Mouse (Mus musculus) megakaryocyte-erythroid progenitor cell, adult 5-6 weeks (primary cell): Measurements from ENCODE around the gene Emc10. TPM values are rescaled to one million over a fixed set of nuclear protein-coding genes. Genes with fewer than 3 reads are reported as not detected.

ENCODE experiments used
- ATAC-seq: replicated peaks from 2 replicates; pipeline ENCODE4 v1.8.0; 2016; ENCODE audit warnings: mild to moderate bottlenecking, inconsistent platforms; ENCODE audit not compliant: severe bottlenecking, poor library complexity, low FRiP score, low TSS enrichment
- total RNA-seq, 2 experiments: library from RNA; stranded (forward) in 1 of 2; stranded (reverse) in 1 of 2; fragments of 200-1000, 215-1000 nt in 1 of 2; fragments of >200 nt in 1 of 2; fragmentation: Nextera tagmentation in 1 of 2; gene quantifications; 2 replicates each; pipeline ENCODE4 v1.2.3; 2014 to 2017

Gene Emc10
- total RNA-seq, 2 experiments from 2014 or later, result 31.1 to 83.9 TPM

- ATAC-seq, result peak; percentile 77
These were observed 31.4 kb upstream of the Emc10 start for GRCm38 (mm10) chr7:44527483-44528398.

DNA sequence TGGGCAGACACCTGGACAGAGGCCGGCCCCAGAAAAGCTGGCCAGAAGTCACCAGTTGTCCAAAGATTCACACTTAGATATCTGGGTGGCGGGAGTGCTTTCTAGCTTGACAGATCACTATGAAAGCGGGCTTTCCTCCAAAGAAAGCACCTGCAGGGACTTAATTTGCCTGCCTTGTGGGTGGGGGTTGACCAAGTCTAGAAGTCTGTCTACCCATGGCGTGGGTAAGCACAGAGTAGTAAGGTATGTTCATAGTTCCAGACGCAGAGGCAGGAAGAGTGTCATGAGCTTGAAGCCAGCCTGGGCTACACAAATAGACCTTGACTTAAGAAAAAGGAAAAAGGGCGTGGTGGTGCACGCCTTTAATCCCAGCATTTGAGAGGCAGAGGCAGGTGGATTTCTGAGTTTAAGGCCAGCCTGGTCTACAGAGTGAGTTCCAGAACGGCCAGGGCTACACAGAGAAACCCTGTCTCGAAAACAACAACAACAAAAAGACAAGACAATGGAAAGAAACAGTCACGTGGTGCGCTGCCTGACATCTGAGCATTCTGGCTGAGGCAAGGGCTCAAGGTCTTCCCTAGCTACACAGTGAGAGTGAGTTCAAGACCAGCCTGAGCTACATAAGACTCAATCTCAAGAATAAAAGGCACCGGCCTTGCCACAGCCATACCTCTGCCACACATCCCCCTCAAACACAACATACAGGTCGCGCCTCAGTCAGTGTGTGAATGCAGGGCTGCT is 30.3 kb upstream of the Emc10 start:
- ATAC-seq, result no peak

DNA sequence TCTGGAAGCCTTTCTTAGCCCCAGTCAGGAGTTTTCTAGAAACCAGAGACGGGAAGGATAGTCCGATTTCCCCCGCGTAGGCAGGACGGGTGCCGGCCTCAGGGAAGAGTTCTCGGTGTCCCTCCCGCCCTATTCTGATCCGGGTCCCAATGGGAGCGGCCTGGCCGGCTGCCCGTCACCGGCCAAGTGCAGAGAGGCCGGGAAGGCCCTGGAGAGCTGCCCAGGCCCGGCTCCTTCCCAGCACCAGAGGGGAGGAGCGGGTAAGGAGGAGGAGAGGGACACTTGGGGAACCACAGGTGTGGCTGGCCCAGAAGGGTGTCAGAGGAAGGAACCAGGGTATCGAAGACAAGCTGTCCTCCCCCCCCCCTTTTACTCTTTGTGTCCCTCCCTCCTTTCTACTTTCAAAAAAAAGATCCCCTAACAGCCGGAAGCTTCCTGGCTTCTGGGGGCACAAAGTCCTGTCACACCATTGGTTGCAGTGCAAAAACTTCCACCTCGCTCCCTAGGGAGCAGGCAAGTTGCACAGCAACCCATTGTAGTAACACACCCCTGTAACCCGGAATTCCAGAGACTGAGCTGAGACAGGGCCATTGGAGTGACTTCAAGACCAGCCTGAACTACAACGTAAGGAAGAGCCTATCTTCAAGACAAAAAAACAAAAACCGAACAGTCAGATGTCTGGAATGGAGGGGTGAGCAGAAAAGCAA is 28.9 kb upstream of the Emc10 start:
- no peak for ATAC-seq

- no peak for ATAC-seq
These were observed 28.2 kb upstream of the Emc10 start, which contains the start of gene Mybpc2 for GRCm38 (mm10) chr7:44524502-44524901. Gene Mybpc2, minus strand, starts transcription at chr7:44524656.

DNA sequence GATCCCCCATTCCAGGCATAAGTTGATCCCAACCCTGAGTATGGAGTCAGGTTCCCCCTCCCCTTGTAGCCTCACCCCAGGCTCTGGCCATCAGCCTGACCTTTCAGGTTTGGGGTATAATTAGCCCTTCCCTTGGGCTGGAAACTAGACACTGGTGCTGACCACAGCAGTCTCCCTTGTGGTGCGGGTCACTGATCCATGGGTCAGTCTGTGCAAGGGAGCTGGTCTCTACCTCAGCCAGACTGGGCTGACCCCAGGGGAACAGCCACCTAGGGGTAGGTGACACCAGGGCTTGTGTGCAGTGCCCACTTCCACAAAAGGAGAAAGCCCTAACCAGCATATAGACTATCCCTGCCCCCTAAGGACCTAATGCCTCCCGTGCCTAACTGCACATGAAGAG is 26.7 kb upstream of the Emc10 start:
- no peak for ATAC-seq

- peak; percentile 50 for ATAC-seq
These were observed 25.4 kb upstream of the Emc10 start for GRCm38 (mm10) chr7:44521710-44522109.

DNA sequence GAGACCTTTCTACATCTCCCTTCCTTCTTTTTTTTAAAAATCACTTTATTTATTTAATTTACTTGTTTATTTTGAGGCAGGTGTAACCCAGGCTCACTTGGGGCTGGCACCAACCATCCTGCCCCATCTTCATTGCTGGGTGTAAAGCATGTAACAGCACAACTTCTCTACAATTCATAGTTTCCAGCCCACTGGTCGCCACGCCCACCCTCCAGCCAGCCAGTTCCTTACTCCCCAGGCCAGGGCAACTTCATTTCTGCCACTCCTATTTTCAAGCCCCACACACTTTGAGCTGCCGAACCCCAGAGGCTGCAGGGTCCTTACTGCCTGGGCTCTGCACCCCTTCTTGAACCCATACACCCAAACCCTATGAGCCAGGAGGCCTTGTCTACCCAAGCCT is 24.7 kb upstream of the Emc10 start:
- no peak for ATAC-seq

- ATAC-seq, result 0 out of 2 replicates have a peak, but pooled peaks have one; percentile 35
These were observed 23.0 kb upstream of the Emc10 start for GRCm38 (mm10) chr7:44519240-44519913.

DNA sequence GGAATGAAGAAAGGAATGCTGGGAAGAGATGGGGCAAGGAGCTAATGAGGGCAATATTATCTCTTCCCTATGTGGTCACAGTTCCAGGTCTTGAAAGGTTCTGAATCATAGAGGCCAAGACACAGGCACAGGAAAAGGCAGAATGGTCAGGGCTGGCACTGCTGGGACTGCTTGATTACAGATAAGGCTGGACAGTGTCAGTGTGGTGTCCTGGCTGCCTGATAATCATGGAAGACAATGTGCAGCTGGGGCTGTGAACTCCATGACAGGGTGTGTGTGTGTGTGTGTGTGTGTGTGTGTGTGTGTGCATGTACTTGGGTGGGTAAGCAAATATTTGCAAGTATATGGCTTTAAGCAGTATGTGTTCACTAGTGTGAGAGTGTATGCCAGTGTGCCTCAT is 11.2 kb upstream of the Emc10 start:
- no peak for ATAC-seq

DNA sequence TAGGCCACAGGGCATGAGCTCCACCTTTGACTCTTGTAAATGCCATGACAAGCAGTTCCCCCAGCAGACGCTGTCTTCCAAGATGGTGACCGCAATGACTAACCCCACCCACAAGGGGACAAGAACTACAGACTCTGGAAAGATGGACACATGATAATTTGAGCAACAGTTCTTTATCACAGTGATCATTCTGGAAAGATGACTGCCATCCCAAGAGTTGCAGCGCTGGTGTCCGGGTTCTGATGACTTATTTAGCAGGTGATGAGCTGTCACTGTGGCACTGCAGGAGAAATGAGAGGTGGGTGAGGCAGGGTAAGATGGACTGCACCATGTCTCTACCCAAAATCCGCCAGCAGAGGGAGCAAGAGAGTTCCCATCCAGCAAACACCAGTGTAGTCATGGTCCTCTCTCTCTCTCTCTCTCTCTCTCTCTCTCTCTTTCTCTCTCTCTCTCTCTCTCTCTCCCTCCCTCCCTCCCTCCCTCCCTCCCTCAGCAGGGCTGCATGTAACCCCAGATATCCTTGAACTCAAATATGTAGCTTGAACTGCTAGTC is 5.3 kb upstream of the Emc10 start:
- ATAC-seq, result peak; percentile 53

- no peak for ATAC-seq
These were observed 3.7 kb upstream of the Emc10 start for GRCm38 (mm10) chr7:44500046-44500445.

- ATAC-seq, result no peak
These were observed 2.6 kb upstream of the Emc10 start for GRCm38 (mm10) chr7:44498922-44499321.

- no peak for ATAC-seq
These were observed 1.2 kb upstream of the Emc10 start for GRCm38 (mm10) chr7:44497361-44498055.

DNA sequence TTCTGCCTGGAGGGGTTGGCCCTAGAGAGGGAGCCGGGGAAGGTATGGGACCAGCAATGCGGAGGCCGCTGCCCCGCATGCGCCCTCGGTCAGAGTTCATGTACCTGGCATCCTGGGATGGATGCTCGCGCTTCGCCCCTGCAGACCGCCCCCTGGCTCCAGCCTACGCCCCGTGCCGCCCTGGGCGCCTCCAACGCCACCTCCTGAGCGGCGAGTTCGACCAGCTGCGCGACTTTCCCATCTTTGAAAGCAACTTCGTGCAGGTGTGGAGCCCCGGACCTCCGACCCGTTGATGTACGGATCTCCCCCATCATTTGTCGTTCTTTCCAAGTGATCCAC is 411 bp upstream of the Emc10 start:
- peak; percentile 43; the same call in 1 of the 2 replicates for ATAC-seq

DNA sequence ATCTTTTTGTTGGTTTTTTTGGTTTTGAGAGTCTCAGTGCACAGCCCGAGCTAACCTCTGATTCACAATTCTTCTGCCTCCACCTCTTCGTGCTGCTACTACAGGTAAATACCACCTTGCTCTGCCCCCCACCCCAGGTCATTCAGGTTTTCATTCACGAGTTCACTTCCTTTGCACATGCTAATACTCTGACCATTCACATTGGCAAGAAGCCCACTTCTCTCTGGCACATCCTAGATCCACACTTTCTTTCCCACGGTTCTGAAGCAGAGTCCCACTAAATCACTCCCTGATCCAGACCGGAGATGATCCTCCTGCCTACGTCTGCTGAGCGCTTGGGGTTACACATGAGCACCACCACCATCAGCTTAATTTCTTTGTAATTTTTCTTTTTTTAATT is 1.2 kb downstream of the Emc10 start:
- ATAC-seq, result no peak

- no peak for ATAC-seq
These were observed 1.6 kb downstream of the Emc10 start for GRCm38 (mm10) chr7:44494681-44495080.

GRCm38 (mm10) chr7:44492166-44492826 is 4.0 kb downstream of the Emc10 start:
- ATAC-seq, result no peak

- ATAC-seq, result no peak
These were observed 4.9 kb downstream of the Emc10 start for GRCm38 (mm10) chr7:44491391-44491790.
